ENCODE assay signal across 10 mouse cellular contexts in the genomic region with DNA sequence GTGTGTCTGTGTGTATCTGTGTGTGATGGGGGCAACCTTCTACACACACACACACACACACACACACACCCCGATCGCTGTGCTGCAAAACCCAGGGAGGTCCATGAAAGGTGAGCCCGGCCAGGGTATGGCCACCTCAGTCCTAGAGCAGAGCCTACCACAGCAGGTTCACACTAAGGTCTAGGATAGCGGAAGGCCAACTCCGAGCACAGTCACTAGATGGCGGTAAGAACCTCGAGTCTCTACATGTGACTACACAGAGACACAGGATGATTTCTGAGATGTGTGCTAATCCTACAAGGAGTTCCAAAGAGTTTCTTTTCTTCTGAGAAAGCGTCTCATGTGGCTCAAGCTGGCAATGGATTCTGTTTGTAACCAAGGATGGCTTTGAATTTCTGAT. TPM values are rescaled to one million over a fixed set of nuclear protein-coding genes. Genes with fewer than 3 reads are reported as not detected.
DNase-seq lines count a peak whose midpoint lies in the region; ATAC-seq lines count a peak whose summit lies in the region.
"Had no signal": no experiment of that assay in that cellular context is flagged by ENCODE, and none has a peak within 500 bp of the region (broad histone marks: within the 10 kb centered on the region; RNA-seq: fewer than 3 reads in every experiment).

No protein-coding gene starts in this region.

- H3K4me1 ChIP-seq in forebrain, embryonic 16.5 days (replicated peaks; ENCODE audit: control insufficient read depth, insufficient read depth, low read length), result no peaks in the 10 kb centered on the region
- H3K4me1 ChIP-seq: embryonic facial prominence, embryonic 12.5 days; limb, embryonic 13.5 days had no signal

- no peak overlapping the region for H3K27ac ChIP-seq in forebrain, embryonic 16.5 days (ENCODE audit: low read length)
- H3K27ac ChIP-seq: embryonic facial prominence, embryonic 12.5 days; limb, embryonic 13.5 days had no signal

- H3K9ac ChIP-seq in forebrain, embryonic 16.5 days (replicated peaks; ENCODE audit: low read depth, low read length), result no peak overlapping the region
- H3K9ac ChIP-seq: embryonic facial prominence, embryonic 12.5 days; limb, embryonic 13.5 days had no signal

- no peaks in the 10 kb centered on the region for H3K9me3 ChIP-seq in forebrain, embryonic 16.5 days (ENCODE audit: control insufficient read depth, low read length)
- H3K9me3 ChIP-seq: embryonic facial prominence, embryonic 12.5 days; limb, embryonic 13.5 days had no signal

- H3K4me2 ChIP-seq in forebrain, embryonic 16.5 days (ENCODE audit: low read length), result no peak overlapping the region
- H3K4me2 ChIP-seq: embryonic facial prominence, embryonic 12.5 days; limb, embryonic 13.5 days had no signal

- H3K27me3 ChIP-seq in forebrain, embryonic 16.5 days (replicated peaks; ENCODE audit: control insufficient read depth, insufficient read depth, low read length), result no peaks in the 10 kb centered on the region
- H3K27me3 ChIP-seq: embryonic facial prominence, embryonic 12.5 days; limb, embryonic 13.5 days had no signal

- peak; percentile 60 for DNase-seq in kidney, adult 18-20 months
- DNase-seq in kidney, adult 11 months, result no peak
- DNase-seq in adrenal gland, adult 8-10 months, result peak; percentile 36
- DNase-seq in kidney, postnatal 10 days, result peak; percentile 74
- DNase-seq in thymus, postnatal 4 days, result peak; percentile 74

- ATAC-seq in CD4-positive, CD25-positive, alpha-beta regulatory T cell, adult 4 months, result peak; percentile 71
- ATAC-seq in forebrain, embryonic 16.5 days, result peak; percentile 63; the same call in 1 of the 2 replicates
- ATAC-seq in megakaryocyte-erythroid progenitor cell, adult 5-6 weeks (replicated peaks; ENCODE audit: low FRiP score, low TSS enrichment, poor library complexity, severe bottlenecking), result peak; percentile 87

- no peaks in the 10 kb centered on the region for H3K36me3 ChIP-seq in forebrain, embryonic 16.5 days (ENCODE audit: control insufficient read depth, insufficient read depth)
- H3K36me3 ChIP-seq: embryonic facial prominence, embryonic 12.5 days; limb, embryonic 13.5 days had no signal

- 37% methylated on average over 8 of the region's 8 CpGs for WGBS in forebrain, embryonic 16.5 days

- H3K4me3 ChIP-seq in forebrain, embryonic 16.5 days (replicated peaks; ENCODE audit: low read length), result no peak overlapping the region
- H3K4me3 ChIP-seq: embryonic facial prominence, embryonic 12.5 days; limb, embryonic 13.5 days had no signal

RNA-seq across cellular contexts. Expression of gene Car5a, which starts 17.4 kb away (rescaled TPM):
- polyA plus RNA-seq in CD4-positive, CD25-positive, alpha-beta regulatory T cell, adult 4 months (2017; shearing (Covaris generic)), result not detected
- not detected for total RNA-seq in adrenal gland, adult 8-10 months (2022)
- polyA plus RNA-seq in forebrain, embryonic 16.5 days (2015; fragmentation: Nextera tagmentation; extraction: Ambion mirVana), result 0.50 and 0.72 TPM in 2 replicates
- not detected in 2 replicates for total RNA-seq in megakaryocyte-erythroid progenitor cell, adult 5-6 weeks (2014; fragmentation: Nextera tagmentation)
- not detected in 2 replicates for total RNA-seq in megakaryocyte-erythroid progenitor cell, adult 5-6 weeks (2017)
- polyA plus RNA-seq: embryonic facial prominence, embryonic 12.5 days; limb, embryonic 13.5 days had no signal

RNA-seq across cellular contexts. Expression of gene Slc7a5, which starts 19.8 kb away (rescaled TPM):
- polyA plus RNA-seq in CD4-positive, CD25-positive, alpha-beta regulatory T cell, adult 4 months (2017; shearing (Covaris generic)), result 1 to 10 TPM; 1.8 to 3.3 TPM
- total RNA-seq in adrenal gland, adult 8-10 months (2022), result 10 to 100 TPM; 51.8 to 96.5 (median 70.3) TPM
- polyA plus RNA-seq in forebrain, embryonic 16.5 days (2015; fragmentation: Nextera tagmentation; extraction: Ambion mirVana), result 44.1 and 47.5 TPM in 2 replicates
- 78.1 and 90.0 TPM in 2 replicates for total RNA-seq in megakaryocyte-erythroid progenitor cell, adult 5-6 weeks (2014; fragmentation: Nextera tagmentation)
- 23.6 and 43.1 TPM in 2 replicates for total RNA-seq in megakaryocyte-erythroid progenitor cell, adult 5-6 weeks (2017)

RNA-seq across cellular contexts. Expression of gene Banp, which starts 22.2 kb away (rescaled TPM):
- 10 to 100 TPM; 34.5 to 47.5 TPM for polyA plus RNA-seq in CD4-positive, CD25-positive, alpha-beta regulatory T cell, adult 4 months (2017; shearing (Covaris generic))
- 10 to 100 TPM; 16.5 to 40.8 (median 27.9) TPM for total RNA-seq in adrenal gland, adult 8-10 months (2022)
- polyA plus RNA-seq in forebrain, embryonic 16.5 days (2015; fragmentation: Nextera tagmentation; extraction: Ambion mirVana), result 68.4 and 69.9 TPM in 2 replicates
- total RNA-seq in megakaryocyte-erythroid progenitor cell, adult 5-6 weeks (2014; fragmentation: Nextera tagmentation), result 18.4 and 22.9 TPM in 2 replicates
- 10.8 and 17.3 TPM in 2 replicates for total RNA-seq in megakaryocyte-erythroid progenitor cell, adult 5-6 weeks (2017)
